Mouse (Mus musculus) heart, embryonic 10.5 days (tissue): ENCODE data around the gene Upf1. TPM values are rescaled to one million over a fixed set of nuclear protein-coding genes. Genes with fewer than 3 reads are reported as not detected.
A peak's percentile ranks its signal among the peaks of the same experiment; 100 is the strongest.

Source experiments
- DNase-seq: peaks from one replicate; pipeline ENCODE4 v3.0.0-alpha.2; 2017; ENCODE audit warnings: low spot score
- H3K27ac ChIP-seq: fragments of 300-500 bp; sonication (generic); 2 replicates; pipeline ENCODE4 v1.5.1; 2016; ENCODE audit warnings: mild to moderate bottlenecking
- H3K27me3 ChIP-seq: fragments of 300-500 bp; sonication (generic); 2 replicates; pipeline ENCODE4 v1.6.1; 2016; ENCODE audit warnings: mild to moderate bottlenecking; ENCODE audit not compliant: poor library complexity, insufficient read depth, severe bottlenecking
- H3K36me3 ChIP-seq: fragments of 300-500 bp; sonication (generic); 2 replicates; pipeline ENCODE4 v1.6.1; 2016; ENCODE audit warnings: mild to moderate bottlenecking, moderate library complexity
- H3K4me1 ChIP-seq: fragments of 300-500 bp; sonication (generic); 2 replicates; pipeline ENCODE4 v1.6.1; 2016; ENCODE audit warnings: mild to moderate bottlenecking
- H3K4me3 ChIP-seq: fragments of 300-500 bp; sonication (generic); 2 replicates; pipeline ENCODE4 v1.5.1; 2016; ENCODE audit warnings: mild to moderate bottlenecking, moderate library complexity
- H3K9me3 ChIP-seq: fragments of 300-500 bp; sonication (generic); 2 replicates; pipeline ENCODE4 v1.6.1; 2016; ENCODE audit warnings: mild to moderate bottlenecking, moderate library complexity
- WGBS: fragments of 180-500 bp; shearing (Covaris S2); methylation state at CpG from one replicate; pipeline ENCODE4 v1.1.7; 2016; 5-methylcytosine and 5-hydroxymethylcytosine counted together
- polyA plus RNA-seq: library from polyadenylated mRNA; unstranded; fragments of >200 nt; fragmentation: Nextera tagmentation; extraction: Ambion mirVana; gene quantifications from 2 replicates; pipeline ENCODE4 v1.2.1, GENCODE M21; 2016

The Upf1 gene
- polyA plus RNA-seq, 1 experiment from 2014 or later = 19.8 TPM

DNA sequence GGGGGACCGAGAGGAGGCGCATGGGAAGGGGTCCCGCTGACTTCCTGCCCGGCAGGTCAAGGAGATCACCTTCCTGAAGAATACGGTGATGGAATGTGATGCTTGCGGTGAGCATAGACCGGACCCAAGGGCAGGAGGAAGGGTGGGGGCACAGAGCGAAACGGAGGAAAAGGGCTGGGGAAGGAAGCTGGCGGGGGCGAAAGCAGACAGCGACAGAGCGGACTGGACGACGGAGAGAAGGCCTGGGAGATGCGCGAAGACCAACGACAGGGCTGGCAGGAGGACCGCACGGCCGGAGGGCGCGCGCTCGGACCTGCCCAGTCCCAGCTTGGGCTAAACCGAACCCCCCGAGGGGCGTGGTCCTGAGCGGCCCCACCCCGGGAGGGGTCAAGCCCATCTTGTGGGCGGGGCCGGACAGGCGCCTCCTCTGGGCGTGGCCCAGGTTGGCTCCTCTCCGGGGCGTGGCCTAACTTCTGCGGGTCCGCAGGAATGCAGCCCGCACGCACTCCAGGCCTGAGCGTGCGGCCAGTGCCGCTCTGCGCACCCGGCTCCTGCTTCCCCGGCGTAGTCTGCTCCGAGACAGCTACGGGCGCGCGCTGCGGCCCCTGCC, 21.3 kb upstream of the Upf1 start:
- H3K27ac ChIP-seq = peak overlapping the region; percentile 54; the same call in 1 of the 2 replicates
- no peaks in the 10 kb centered on the region for H3K9me3 ChIP-seq
- WGBS = under 1% methylated on average over 53 of the region's 53 CpGs
- H3K4me1 ChIP-seq = peaks cover 46% of the 10 kb centered on the region
- no peaks in the 10 kb centered on the region for H3K36me3 ChIP-seq
- DNase-seq = peak; percentile 89
- peaks cover 81% of the 10 kb centered on the region for H3K27me3 ChIP-seq
- peak overlapping the region; percentile 59 for H3K4me3 ChIP-seq

DNA sequence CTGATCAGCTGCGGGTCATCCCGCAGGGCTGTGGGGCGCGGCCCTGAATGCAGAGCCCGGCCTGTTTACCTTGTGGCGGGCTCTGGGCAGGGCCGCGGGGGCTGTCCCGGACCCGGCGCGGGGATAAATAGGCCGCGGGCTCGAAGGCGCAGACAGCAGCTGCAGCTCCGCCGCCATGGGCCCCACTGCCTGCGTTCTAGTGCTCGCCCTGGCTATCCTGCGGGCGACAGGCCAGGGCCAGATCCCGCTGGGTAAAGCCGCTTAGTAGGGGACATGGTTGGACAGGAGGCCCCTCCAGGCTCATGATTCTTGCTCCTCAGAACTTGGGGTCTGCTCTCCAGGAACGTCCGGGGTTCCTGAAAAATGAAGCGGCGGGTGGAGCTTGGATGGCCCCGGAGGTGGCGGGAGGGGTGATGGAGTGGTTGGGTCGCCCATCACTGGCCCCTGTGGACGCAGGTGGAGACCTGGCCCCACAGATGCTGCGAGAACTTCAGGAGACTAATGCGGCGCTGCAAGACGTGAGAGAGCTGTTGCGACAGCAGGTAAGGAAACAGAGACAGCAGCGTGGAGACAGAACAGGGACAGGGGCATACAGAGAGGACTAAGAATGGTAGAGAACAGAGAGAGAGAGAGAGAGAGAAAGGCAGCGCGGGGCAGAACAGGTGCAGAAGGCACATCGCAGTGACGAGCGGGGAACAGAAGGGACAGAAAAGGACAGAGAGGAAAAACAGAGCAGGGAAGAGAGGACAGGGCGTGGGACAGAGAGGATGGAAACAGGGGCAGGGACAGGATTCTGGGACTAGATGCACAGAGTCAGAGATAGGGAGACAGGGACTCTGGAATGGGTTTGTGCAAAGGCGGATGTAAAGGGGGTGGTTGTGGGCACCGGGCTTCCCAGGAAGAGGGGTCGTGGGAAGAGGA, 20.6 kb upstream of the Upf1 start, which contains the start of gene Comp:
TSS of gene Comp (plus strand) at position 162 of the 921 bp plus-strand sequence.
- Histone ChIP-seq H3K4me1 (peaks cover 51% of the 10 kb centered on the region), H3K9me3 (no peaks in the 10 kb centered on the region), H3K36me3 (no peaks in the 10 kb centered on the region), H3K27ac (peak within 1 kb of the TSS; percentile 54; the same call in 1 of the 2 replicates), H3K27me3 (peaks cover 74% of the 10 kb centered on the region), H3K4me3 (peak within 1 kb of the TSS; percentile 59)
- 4% methylated on average over 47 of the region's 47 CpGs for WGBS
- no peak for DNase-seq

- H3K36me3 ChIP-seq = no peaks in the 10 kb centered on the region
- H3K9me3 ChIP-seq = no peaks in the 10 kb centered on the region
- peaks cover 56% of the 10 kb centered on the region for H3K27me3 ChIP-seq
- no peak overlapping the region for H3K27ac ChIP-seq
- 31% methylated on average over 6 of the region's 6 CpGs for WGBS
- H3K4me1 ChIP-seq = peaks cover 51% of the 10 kb centered on the region
- no peak for DNase-seq
- no peak overlapping the region for H3K4me3 ChIP-seq
These were observed 18.9 kb upstream of the Upf1 start for GRCm38 (mm10) chr8:70371951-70372350.

DNA sequence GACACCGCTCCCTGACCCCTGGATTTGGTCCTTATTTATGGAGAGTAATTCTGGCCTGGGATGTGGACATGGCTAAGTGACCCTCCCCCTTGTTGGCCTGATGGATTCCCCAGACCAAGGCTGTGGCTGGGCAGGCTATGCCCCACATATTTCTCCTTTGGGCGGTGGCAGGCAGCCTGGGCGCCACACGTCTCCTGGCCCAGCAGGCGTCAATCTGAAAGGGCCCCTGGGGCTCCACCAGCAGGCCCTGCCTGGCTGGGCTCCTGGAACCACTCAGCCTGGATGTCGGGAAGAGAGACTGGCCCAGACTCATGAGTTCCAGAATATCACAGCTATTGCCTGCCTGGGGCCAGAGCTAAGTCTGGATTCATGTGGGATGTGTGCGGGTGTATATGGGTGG, 17.4 kb upstream of the Upf1 start:
- DNase-seq = no peak
- peaks cover 40% of the 10 kb centered on the region for H3K4me1 ChIP-seq
- peaks cover 49% of the 10 kb centered on the region for H3K27me3 ChIP-seq
- no peaks in the 10 kb centered on the region for H3K9me3 ChIP-seq
- no peaks in the 10 kb centered on the region for H3K36me3 ChIP-seq
- peak overlapping the region; percentile 44; the same call in 1 of the 2 replicates for H3K27ac ChIP-seq
- no peak overlapping the region for H3K4me3 ChIP-seq
- WGBS = 75% methylated on average over 7 of the region's 7 CpGs

- Histone ChIP-seq H3K9me3 (no peaks in the 10 kb centered on the region), H3K27ac (no peak overlapping the region), H3K27me3 (peaks cover 10% of the 10 kb centered on the region), H3K4me3 (no peak overlapping the region), H3K4me1 (peaks cover 12% of the 10 kb centered on the region), H3K36me3 (no peaks in the 10 kb centered on the region)
- 74% methylated on average over 5 of the region's 5 CpGs for WGBS
- DNase-seq = no peak
These were observed 13.5 kb upstream of the Upf1 start for GRCm38 (mm10) chr8:70366588-70366987.

- no peak overlapping the region for H3K4me3 ChIP-seq
- H3K4me1 ChIP-seq = 0 out of 2 replicates have a peak, but pooled peaks cover 3% of the 10 kb centered on the region
- H3K36me3 ChIP-seq = no peaks in the 10 kb centered on the region
- DNase-seq = no peak
- no peak overlapping the region; the same call in 1 of the 2 replicates for H3K27ac ChIP-seq
- WGBS = 32% methylated on average over 5 of the region's 5 CpGs
- H3K9me3 ChIP-seq = no peaks in the 10 kb centered on the region
- 0 out of 2 replicates have a peak, but pooled peaks cover 7% of the 10 kb centered on the region for H3K27me3 ChIP-seq
These were observed 11.0 kb upstream of the Upf1 start for GRCm38 (mm10) chr8:70364066-70364465.

GRCm38 (mm10) chr8:70361484-70362032, 8.5 kb upstream of the Upf1 start:
- Histone ChIP-seq H3K4me1 (no peaks in the 10 kb centered on the region), H3K27me3 (peaks cover 15% of the 10 kb centered on the region; the same call in 1 of the 2 replicates), H3K36me3 (no peaks in the 10 kb centered on the region), H3K4me3 (no peak overlapping the region), H3K27ac (no peak overlapping the region), H3K9me3 (no peaks in the 10 kb centered on the region)
- no peak for DNase-seq
- WGBS = 72% methylated on average over 10 of the region's 10 CpGs

DNA sequence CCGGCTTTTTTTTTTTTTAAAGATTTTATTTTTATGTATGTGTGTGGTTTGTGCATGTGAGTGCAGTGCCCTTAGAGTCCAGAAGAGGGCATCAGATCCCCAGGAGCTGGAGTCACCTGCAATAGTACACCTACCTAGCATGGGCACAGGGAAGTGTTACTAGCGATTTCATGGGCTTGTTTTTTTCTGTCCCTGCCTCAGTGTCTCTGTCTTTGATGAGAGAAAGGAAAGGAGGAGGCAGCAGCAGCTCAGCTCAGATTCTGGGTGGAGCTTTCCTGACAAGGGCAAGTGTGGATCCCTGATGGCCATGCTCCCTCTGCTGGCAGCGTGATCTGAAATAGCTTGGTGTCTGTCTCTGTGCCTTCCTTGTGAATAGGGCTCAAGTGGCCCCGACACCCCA, 7.7 kb upstream of the Upf1 start:
- no peak overlapping the region for H3K27ac ChIP-seq
- no peaks in the 10 kb centered on the region for H3K36me3 ChIP-seq
- no peaks in the 10 kb centered on the region for H3K9me3 ChIP-seq
- 46% methylated on average over 4 of the region's 4 CpGs for WGBS
- no peak overlapping the region for H3K4me3 ChIP-seq
- no peaks in the 10 kb centered on the region for H3K4me1 ChIP-seq
- DNase-seq = no peak
- H3K27me3 ChIP-seq = peaks cover 12% of the 10 kb centered on the region; the same call in 1 of the 2 replicates

- 38% methylated on average over 3 of the region's 3 CpGs for WGBS
- Histone ChIP-seq H3K27ac (no peak overlapping the region), H3K4me1 (no peaks in the 10 kb centered on the region), H3K4me3 (no peak overlapping the region), H3K27me3 (peaks cover 12% of the 10 kb centered on the region; the same call in 1 of the 2 replicates), H3K36me3 (no peaks in the 10 kb centered on the region), H3K9me3 (no peaks in the 10 kb centered on the region)
- DNase-seq = no peak
These were observed 6.3 kb upstream of the Upf1 start for GRCm38 (mm10) chr8:70359411-70359810.

DNA sequence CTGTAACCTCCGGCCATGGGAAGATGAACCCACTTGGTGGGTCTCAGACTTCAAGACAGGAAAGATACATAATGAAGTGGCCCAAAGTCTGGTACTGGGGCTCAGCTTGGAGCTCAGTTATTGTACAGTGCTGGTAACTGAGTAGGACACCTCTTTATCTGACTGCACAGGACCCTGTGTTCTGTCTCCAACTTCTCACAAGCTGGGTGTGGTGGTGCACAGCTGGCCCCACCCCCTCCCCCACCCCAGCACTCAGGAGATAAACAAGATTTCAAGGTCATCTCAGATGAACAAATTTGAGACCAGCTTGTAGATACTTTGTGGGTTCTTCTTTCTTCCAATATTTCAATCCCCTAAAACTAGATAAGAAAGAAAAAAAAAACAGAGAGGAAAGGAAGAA, 3.0 kb upstream of the Upf1 start:
- no peak for DNase-seq
- H3K27me3 ChIP-seq = peaks cover 12% of the 10 kb centered on the region; the same call in 1 of the 2 replicates
- H3K36me3 ChIP-seq = 0 out of 2 replicates have a peak, but pooled peaks cover 3% of the 10 kb centered on the region
- H3K4me3 ChIP-seq = no peak overlapping the region
- no peaks in the 10 kb centered on the region for H3K9me3 ChIP-seq
- H3K27ac ChIP-seq = peak overlapping the region; percentile 12; the same call in 1 of the 2 replicates
- H3K4me1 ChIP-seq = peaks cover 28% of the 10 kb centered on the region
- WGBS = 85% methylated on average over 1 of the region's 1 CpGs

DNA sequence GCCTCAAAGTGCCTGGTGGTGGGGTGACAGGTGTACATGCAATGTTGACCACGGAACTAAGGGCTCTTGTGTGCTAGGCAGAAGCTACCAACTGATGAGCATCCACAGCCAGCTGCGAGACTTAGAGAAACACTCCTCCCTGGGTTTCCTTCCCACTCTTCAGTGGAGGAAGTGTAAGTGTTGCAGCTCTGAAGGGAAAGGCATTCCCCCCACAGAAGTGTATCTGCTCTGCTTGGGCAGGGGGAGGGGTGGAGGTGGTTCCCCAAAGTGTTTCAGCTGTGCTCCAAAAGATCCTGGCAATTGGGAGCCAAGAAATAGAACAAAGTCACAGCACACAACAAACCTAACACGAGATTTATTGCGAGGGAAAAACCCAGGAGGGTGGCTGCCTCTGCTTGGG, 926 bp upstream of the Upf1 start:
- no peak for DNase-seq
- WGBS = 57% methylated on average over 4 of the region's 4 CpGs
- Histone ChIP-seq H3K4me1 (peaks cover 48% of the 10 kb centered on the region), H3K4me3 (peak overlapping the region; percentile 98), H3K36me3 (peaks cover 19% of the 10 kb centered on the region), H3K27ac (peak overlapping the region; percentile 97), H3K27me3 (peaks cover 12% of the 10 kb centered on the region; the same call in 1 of the 2 replicates), H3K9me3 (no peaks in the 10 kb centered on the region)

DNA sequence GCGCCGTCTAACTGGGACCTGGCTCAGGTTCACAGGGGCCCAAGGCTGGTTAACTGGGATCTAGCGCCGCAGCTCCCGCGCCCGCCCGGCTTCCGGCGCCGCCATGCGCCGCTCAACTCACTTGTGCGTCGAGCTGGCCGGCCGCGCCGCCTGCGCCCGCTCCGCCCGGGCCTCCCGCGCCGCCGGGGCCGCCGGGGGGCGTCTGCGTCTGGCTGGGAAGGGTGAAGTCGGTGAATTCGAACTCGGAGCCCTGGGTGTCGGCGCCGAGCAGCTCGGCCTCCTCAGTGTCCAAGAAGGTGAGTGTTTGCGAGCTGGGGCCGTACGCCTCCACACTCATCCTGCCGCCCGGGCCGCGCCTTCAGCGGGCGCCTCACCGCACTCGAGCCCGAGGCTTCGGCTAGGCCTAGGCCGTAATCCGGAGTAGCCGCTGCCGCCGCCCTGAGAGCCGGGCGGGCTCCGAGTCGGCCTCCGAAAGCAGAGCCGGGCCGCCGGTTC, 374 bp downstream of the Upf1 start:
- Histone ChIP-seq H3K36me3 (peaks cover 29% of the 10 kb centered on the region), H3K9me3 (no peaks in the 10 kb centered on the region), H3K27ac (peak overlapping the region; percentile 97), H3K4me3 (peak overlapping the region; percentile 98), H3K27me3 (peaks cover 3% of the 10 kb centered on the region; the same call in 1 of the 2 replicates), H3K4me1 (peaks cover 60% of the 10 kb centered on the region)
- WGBS = under 1% methylated on average over 64 of the region's 64 CpGs
- DNase-seq = no peak
